Mouse (Mus musculus) embryonic facial prominence, embryonic 11.5 days (tissue): ENCODE measurements at regions not wholly inside any gene's neighbourhood (a gene's known extent, or its start where the extent isn't known, plus 50 kb on each side); places are given as distances from the start of the nearest gene placed in this dataset.

Experiments used
- ATAC-seq: fragments of 200-750 bp; cut with Nextera tagmentation; replicated peaks from 2 replicates; pipeline ENCODE4 v1.8.0; 2017; ENCODE audit warnings: low read depth; ENCODE audit not compliant: insufficient number of reproducible peaks, low FRiP score, low TSS enrichment
- DNase-seq: peaks from one replicate; pipeline ENCODE4 v3.0.0-alpha.2; 2015; ENCODE audit warnings: low spot score
- H3K27ac ChIP-seq: fragments of 300-500 bp; sonication (generic); replicated peaks from 2 replicates; pipeline ENCODE4 v1.5.1; 2014; ENCODE audit warnings: mild to moderate bottlenecking, low read depth, low read length, control low read depth
- H3K27me3 ChIP-seq: fragments of 300-500 bp; sonication (generic); 2 replicates; pipeline ENCODE4 v1.6.1; 2014; ENCODE audit warnings: mild to moderate bottlenecking, low read length, moderate library complexity, mixed read lengths; ENCODE audit not compliant: control insufficient read depth, insufficient read depth
- H3K36me3 ChIP-seq: fragments of 300-500 bp; sonication (generic); replicated peaks from 2 replicates; pipeline ENCODE4 v1.6.1; 2014; ENCODE audit warnings: low read depth, mild to moderate bottlenecking, low read length, moderate library complexity, mixed read lengths; ENCODE audit not compliant: control insufficient read depth, insufficient read depth
- H3K4me1 ChIP-seq: fragments of 300-500 bp; sonication (generic); 2 replicates; pipeline ENCODE4 v1.6.1; 2014; ENCODE audit warnings: low read length, mixed read lengths; ENCODE audit not compliant: control insufficient read depth, insufficient read depth
- H3K4me2 ChIP-seq: fragments of 300-500 bp; sonication (generic); 2 replicates; pipeline ENCODE4 v1.6.1; 2014; ENCODE audit warnings: low read depth, mild to moderate bottlenecking, control low read depth, low read length, moderate library complexity
- H3K4me3 ChIP-seq: fragments of 300-500 bp; sonication (generic); 2 replicates; pipeline ENCODE4 v1.5.1; 2014; ENCODE audit warnings: low read depth, low read length, control low read depth
- H3K9ac ChIP-seq: fragments of 300-500 bp; sonication (generic); replicated peaks from 2 replicates; pipeline ENCODE4 v1.6.1; 2014; ENCODE audit warnings: mild to moderate bottlenecking, control low read depth, low read length
- H3K9me3 ChIP-seq: fragments of 300-500 bp; sonication (generic); replicated peaks from 2 replicates; pipeline ENCODE4 v1.6.1; 2016; ENCODE audit warnings: mild to moderate bottlenecking, low read length, inconsistent platforms, mixed read lengths; ENCODE audit not compliant: control insufficient read depth
- WGBS: fragments of 180-500 bp; shearing (Covaris S2); extraction: QIAGEN DNeasy Blood & Tissue Kit; methylation state at CpG from one replicate; pipeline ENCODE4 v1.1.7; 2014; 5-methylcytosine and 5-hydroxymethylcytosine counted together

GRCm38 (mm10) chr2:148107607-148108115, 60.9 kb upstream of the Foxa2 start:
- Histone ChIP-seq H3K36me3 (no peaks in the 10 kb centered on the region), H3K9ac (no peak overlapping the region), H3K27ac (no peak overlapping the region), H3K4me1 (no peaks in the 10 kb centered on the region), H3K4me2 (no peak overlapping the region), H3K4me3 (no peak overlapping the region), H3K9me3 (no peaks in the 10 kb centered on the region), H3K27me3 (no peaks in the 10 kb centered on the region)
- DNase-seq (no peak), ATAC-seq (no peak)
- 66% methylated on average over 5 of the region's 5 CpGs for WGBS

- DNase-seq, result peak; percentile 30
Observed at GRCm38 (mm10) chr2:148110149-148110548, 63.4 kb upstream of the Foxa2 start.

DNA sequence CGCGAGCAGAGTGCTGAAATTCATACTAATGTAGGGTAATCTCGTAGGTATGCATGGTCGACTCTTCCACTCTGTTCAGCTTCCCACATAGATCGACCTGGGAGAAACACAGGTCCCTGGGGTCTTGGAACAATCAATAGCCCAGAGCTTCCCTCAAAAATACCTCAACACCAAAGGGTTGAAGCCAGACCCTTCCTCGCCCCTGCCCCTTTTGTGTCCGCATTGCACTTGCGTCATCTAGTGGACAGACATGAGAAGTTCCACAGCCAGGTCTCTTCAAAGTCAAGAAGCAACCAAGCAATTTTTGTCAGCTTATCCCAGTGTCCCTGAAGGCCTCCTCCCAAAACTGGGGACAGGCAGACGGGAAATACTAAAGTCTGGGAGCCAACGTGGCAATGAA, 65.1 kb upstream of the Foxa2 start:
- Histone ChIP-seq H3K9me3 (no peaks in the 10 kb centered on the region), H3K4me3 (no peak overlapping the region), H3K36me3 (no peaks in the 10 kb centered on the region), H3K4me2 (no peak overlapping the region), H3K4me1 (no peaks in the 10 kb centered on the region), H3K27me3 (no peaks in the 10 kb centered on the region), H3K9ac (no peak overlapping the region), H3K27ac (no peak overlapping the region)
- no peak for ATAC-seq
- peak; percentile 64 for DNase-seq
- 23% methylated on average over 10 of the region's 10 CpGs for WGBS

More at GRCm38 (mm10) chr2:148110149-148110548, 63.4 kb upstream of the Foxa2 start:
- Histone ChIP-seq H3K9me3 (no peaks in the 10 kb centered on the region), H3K4me2 (no peak overlapping the region), H3K27ac (no peak overlapping the region), H3K4me3 (no peak overlapping the region), H3K36me3 (no peaks in the 10 kb centered on the region), H3K27me3 (no peaks in the 10 kb centered on the region), H3K9ac (no peak overlapping the region), H3K4me1 (no peaks in the 10 kb centered on the region)
- WGBS, result 47% methylated on average over 2 of the region's 2 CpGs
- no peak for ATAC-seq

- H3K4me3 ChIP-seq, result no peak overlapping the region
Observed at GRCm38 (mm10) chr2:148113184-148113583, 66.4 kb upstream of the Foxa2 start.

GRCm38 (mm10) chr2:148114600-148114999, 67.8 kb upstream of the Foxa2 start:
- Histone ChIP-seq H3K4me3 (no peak overlapping the region), H3K4me2 (no peak overlapping the region), H3K27ac (no peak overlapping the region), H3K9me3 (no peaks in the 10 kb centered on the region), H3K9ac (no peak overlapping the region), H3K36me3 (no peaks in the 10 kb centered on the region), H3K27me3 (no peaks in the 10 kb centered on the region), H3K4me1 (no peaks in the 10 kb centered on the region)
- peak; percentile 34 for DNase-seq
- 28% methylated on average over 4 of the region's 4 CpGs for whole genome bisulfite sequencing
- ATAC-seq, result peak; percentile 76

More at GRCm38 (mm10) chr2:148113184-148113583, 66.4 kb upstream of the Foxa2 start:
- no peak overlapping the region for H3K27ac ChIP-seq
- H3K36me3 ChIP-seq, result no peaks in the 10 kb centered on the region
- no peaks in the 10 kb centered on the region for H3K4me1 ChIP-seq
- no peak overlapping the region for H3K4me2 ChIP-seq
- WGBS, result 48% methylated on average over 2 of the region's 2 CpGs
- no peaks in the 10 kb centered on the region for H3K27me3 ChIP-seq
- DNase-seq, result no peak
- no peak overlapping the region for H3K9ac ChIP-seq
- no peaks in the 10 kb centered on the region for H3K9me3 ChIP-seq
- ATAC-seq, result no peak

- H3K4me2 ChIP-seq, result no peak overlapping the region
- no peak for ATAC-seq
- DNase-seq, result no peak
- no peaks in the 10 kb centered on the region for H3K9me3 ChIP-seq
- H3K27me3 ChIP-seq, result no peaks in the 10 kb centered on the region
- H3K4me3 ChIP-seq, result no peak overlapping the region
- H3K27ac ChIP-seq, result no peak overlapping the region
- no peaks in the 10 kb centered on the region for H3K4me1 ChIP-seq
- WGBS, result 88% methylated on average over 3 of the region's 3 CpGs
- no peaks in the 10 kb centered on the region for H3K36me3 ChIP-seq
- no peak overlapping the region for H3K9ac ChIP-seq
Observed at GRCm38 (mm10) chr2:148116033-148116790, 69.4 kb upstream of the Foxa2 start.

DNA sequence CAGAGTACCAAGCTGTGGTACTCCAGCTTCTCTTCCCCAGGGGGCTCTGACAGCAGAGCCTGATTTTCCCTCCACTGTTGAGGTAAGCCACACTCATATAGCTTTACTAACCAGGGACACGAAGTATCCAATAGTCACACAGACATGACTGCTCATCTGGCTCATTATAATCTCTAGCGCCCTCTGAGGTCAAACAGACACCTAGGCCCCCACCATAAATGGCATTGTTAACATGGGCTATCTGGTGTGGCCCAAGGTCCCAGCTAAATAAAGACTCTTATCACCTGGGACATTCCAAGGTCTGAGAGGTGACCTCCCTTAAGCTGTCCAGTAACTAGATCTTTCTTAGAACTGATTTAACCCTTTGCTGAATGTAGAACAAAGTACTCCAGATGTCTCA, 70.7 kb upstream of the Foxa2 start:
- H3K9ac ChIP-seq, result no peak overlapping the region
- no peak for ATAC-seq
- WGBS, result 48% methylated on average over 2 of the region's 2 CpGs

More for the DNA sequence above, 70.7 kb upstream of the Foxa2 start:
- H3K4me1 ChIP-seq, result no peaks in the 10 kb centered on the region
- H3K36me3 ChIP-seq, result no peaks in the 10 kb centered on the region
- no peak overlapping the region for H3K27ac ChIP-seq
- H3K27me3 ChIP-seq, result no peaks in the 10 kb centered on the region
- no peak for DNase-seq
- H3K9me3 ChIP-seq, result no peaks in the 10 kb centered on the region
- no peak overlapping the region for H3K4me3 ChIP-seq
- no peak overlapping the region for H3K4me2 ChIP-seq
